Mouse (Mus musculus) liver, embryonic 13.5 days (tissue): ENCODE measurements around the gene Gps1. TPM values are rescaled to one million over a fixed set of nuclear protein-coding genes. Genes with fewer than 3 reads are reported as not detected.
"Not testable (repeated sequence)": the region's sequence is repeated elsewhere in the genome, so short reads cannot be mapped to it uniquely, and the experiment has no call there.

Experiments
- ATAC-seq: fragments of 200-750 bp; cut with Nextera tagmentation; 2 replicates; pipeline ENCODE4 v1.8.0; 2017; ENCODE audit warnings: low read depth, mild to moderate bottlenecking, moderate number of reproducible peaks, moderate library complexity
- DNase-seq: peaks from one replicate; pipeline ENCODE4 v3.0.0; 2022
- H3K27ac ChIP-seq: fragments of 300-500 bp; sonication (generic); 2 replicates; pipeline ENCODE4 v1.5.1; 2015; ENCODE audit warnings: moderate library complexity, mild to moderate bottlenecking, inconsistent platforms
- H3K27me3 ChIP-seq: fragments of 300-500 bp; sonication (generic); 2 replicates; pipeline ENCODE4 v1.6.1; 2015; ENCODE audit warnings: mild to moderate bottlenecking, inconsistent platforms
- H3K36me3 ChIP-seq: fragments of 300-500 bp; sonication (generic); 2 replicates; pipeline ENCODE4 v1.6.1; 2015; ENCODE audit warnings: mild to moderate bottlenecking, inconsistent platforms
- H3K4me1 ChIP-seq: fragments of 300-500 bp; sonication (generic); replicated peaks from 2 replicates; pipeline ENCODE4 v1.6.1; 2015; ENCODE audit warnings: inconsistent platforms
- H3K4me2 ChIP-seq: fragments of 300-500 bp; sonication (generic); 2 replicates; pipeline ENCODE4 v1.6.1; 2015; ENCODE audit warnings: inconsistent platforms, mild to moderate bottlenecking, moderate library complexity
- H3K4me3 ChIP-seq: fragments of 300-500 bp; sonication (generic); replicated peaks from 2 replicates; pipeline ENCODE4 v1.5.1; 2015; ENCODE audit warnings: mild to moderate bottlenecking, inconsistent platforms
- H3K9ac ChIP-seq: fragments of 300-500 bp; sonication (generic); 2 replicates; pipeline ENCODE4 v1.6.1; 2015; ENCODE audit warnings: mild to moderate bottlenecking, inconsistent platforms
- H3K9me3 ChIP-seq: fragments of 300-500 bp; sonication (generic); replicated peaks from 2 replicates; pipeline ENCODE4 v1.6.1; 2016; ENCODE audit warnings: inconsistent platforms
- WGBS: fragments of 180-500 bp; shearing (Covaris S2); methylation state at CpG from one replicate; pipeline ENCODE4 v1.1.7; 2015; ENCODE audit not compliant: insufficient replicate concordance; 5-methylcytosine and 5-hydroxymethylcytosine counted together
- polyA plus RNA-seq: library from polyadenylated mRNA; unstranded; fragments of >200 nt; fragmentation: Nextera tagmentation; extraction: Ambion mirVana; gene quantifications from 2 replicates; pipeline ENCODE4 v1.2.1, GENCODE M21; 2015

Gene Gps1
- polyA plus RNA-seq, result 102 and 104 TPM in 2 replicates

DNA sequence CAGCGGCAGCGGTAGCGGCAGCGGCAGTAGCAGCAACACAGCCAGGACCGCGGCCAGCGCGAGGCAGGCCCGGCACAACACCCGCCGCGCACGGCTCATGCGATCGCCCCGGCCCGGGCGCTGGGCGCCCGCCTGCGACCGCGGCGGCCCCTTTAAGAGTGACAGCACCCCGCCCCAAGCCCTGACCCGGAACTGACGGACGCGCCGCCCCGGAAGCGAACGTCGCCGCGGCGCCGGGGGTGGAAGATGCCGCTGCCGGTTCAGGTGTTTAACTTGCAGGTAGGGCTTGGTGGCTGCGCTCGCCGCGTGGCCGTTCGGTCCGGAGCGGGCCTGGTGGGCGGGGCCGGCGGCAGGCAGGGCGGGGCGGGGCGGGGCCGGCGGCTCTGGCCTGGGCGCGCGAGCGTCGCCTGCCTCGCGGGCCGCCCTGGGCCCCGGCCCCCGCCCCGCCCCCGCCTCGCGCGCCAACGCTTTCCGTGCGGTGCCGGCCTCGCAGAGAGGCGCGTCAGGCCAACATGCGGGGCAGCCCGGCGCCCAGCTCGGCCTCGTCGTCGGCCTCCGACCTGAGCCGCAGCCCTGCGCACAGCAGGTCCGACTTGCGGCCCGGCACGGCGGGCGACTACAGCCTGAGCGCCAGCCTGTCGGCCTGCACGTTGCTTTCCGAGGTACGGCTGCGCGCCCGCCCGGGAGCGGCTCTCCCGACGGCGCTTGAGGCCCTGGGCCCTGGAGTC is at the start of gene Gps1, which contains the start of gene Rfng:
TSS of gene Gps1 (plus strand) at position 209 of the 728 bp plus-strand sequence.
TSS of gene Rfng (minus strand) at position 144 of the 728 bp plus-strand sequence.
- peaks cover 53% of the 10 kb centered on the region for H3K36me3 ChIP-seq
- ATAC-seq (peak; percentile 83), DNase-seq (peak; percentile 78)
- H3K27ac ChIP-seq, result peak within 1 kb of the TSS; percentile 84
- H3K9me3 ChIP-seq, result no peaks in the 10 kb centered on the region
- WGBS, result under 1% methylated on average over 99 of the region's 107 CpGs
- H3K4me2 ChIP-seq, result peak within 1 kb of the TSS; percentile 99
- no peaks in the 10 kb centered on the region; the same call in 1 of the 2 replicates for H3K27me3 ChIP-seq
- H3K4me1 ChIP-seq, result peaks cover 37% of the 10 kb centered on the region
- H3K4me3 ChIP-seq, result peak within 1 kb of the TSS; percentile 92
- H3K9ac ChIP-seq, result peak within 1 kb of the TSS; percentile 96

DNA sequence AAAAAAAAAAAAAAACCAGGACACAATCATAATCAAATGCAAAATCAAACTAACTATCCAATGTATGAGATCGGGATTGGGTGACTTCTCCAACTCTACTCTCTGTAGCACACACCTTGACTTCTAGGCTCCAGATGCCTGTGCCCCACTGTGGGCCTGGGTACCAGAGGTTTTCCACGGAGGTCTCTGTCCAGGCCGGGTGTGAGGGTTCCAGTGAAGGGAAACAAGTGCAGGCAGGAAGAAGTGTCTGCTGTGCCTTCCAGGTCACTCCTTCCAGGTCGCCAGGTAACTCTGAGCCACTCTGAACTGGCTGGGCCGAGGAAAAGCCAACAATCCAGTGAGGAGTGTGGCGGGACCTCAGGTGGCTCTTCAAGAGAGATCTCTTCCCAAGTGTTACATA is 47.6 kb upstream of the Gps1 start:
- peaks cover 12% of the 10 kb centered on the region for H3K27me3 ChIP-seq
- no peaks in the 10 kb centered on the region for H3K36me3 ChIP-seq
- H3K27ac ChIP-seq, result no peak overlapping the region
- no peaks in the 10 kb centered on the region for H3K4me1 ChIP-seq
- WGBS, result 51% methylated on average over 6 of the region's 6 CpGs
- no peak overlapping the region for H3K9ac ChIP-seq
- H3K9me3 ChIP-seq, result no peaks in the 10 kb centered on the region
- ATAC-seq (no peak), DNase-seq (no peak)
- H3K4me2 ChIP-seq, result no peak overlapping the region
- H3K4me3 ChIP-seq, result no peak overlapping the region

GRCm38 (mm10) chr11:120740981-120741380 is 43.1 kb upstream of the Gps1 start:
- 75% methylated on average over 5 of the region's 5 CpGs for WGBS
- ATAC-seq (no peak), DNase-seq (no peak)

GRCm38 (mm10) chr11:120744121-120744701 is 39.9 kb upstream of the Gps1 start:
- H3K9ac ChIP-seq, result no peak overlapping the region
- no peaks in the 10 kb centered on the region for H3K36me3 ChIP-seq
- H3K27ac ChIP-seq, result no peak overlapping the region
- no peak for ATAC-seq
- H3K27me3 ChIP-seq, result peaks cover 3% of the 10 kb centered on the region; the same call in 1 of the 2 replicates
- no peak overlapping the region for H3K4me3 ChIP-seq
- no peak for DNase-seq
- H3K9me3 ChIP-seq, result no peaks in the 10 kb centered on the region
- H3K4me1 ChIP-seq, result no peaks in the 10 kb centered on the region
- no peak overlapping the region for H3K4me2 ChIP-seq
- WGBS, result 58% methylated on average over 7 of the region's 7 CpGs

More at GRCm38 (mm10) chr11:120740981-120741380, 43.1 kb upstream of the Gps1 start:
- H3K9me3 ChIP-seq, result no peaks in the 10 kb centered on the region
- no peak overlapping the region for H3K9ac ChIP-seq
- H3K27ac ChIP-seq, result no peak overlapping the region
- no peak overlapping the region for H3K4me2 ChIP-seq
- no peaks in the 10 kb centered on the region for H3K4me1 ChIP-seq
- no peak overlapping the region for H3K4me3 ChIP-seq
- H3K27me3 ChIP-seq, result peaks cover 3% of the 10 kb centered on the region; the same call in 1 of the 2 replicates
- no peaks in the 10 kb centered on the region for H3K36me3 ChIP-seq

GRCm38 (mm10) chr11:120747974-120748373 is 36.1 kb upstream of the Gps1 start:
- H3K4me2 ChIP-seq, result no peak overlapping the region
- H3K27me3 ChIP-seq, result no peaks in the 10 kb centered on the region
- no peaks in the 10 kb centered on the region for H3K4me1 ChIP-seq
- no peak overlapping the region for H3K9ac ChIP-seq
- H3K4me3 ChIP-seq, result no peak overlapping the region
- 52% methylated on average over 4 of the region's 4 CpGs for WGBS
- no peaks in the 10 kb centered on the region for H3K36me3 ChIP-seq
- H3K9me3 ChIP-seq, result no peaks in the 10 kb centered on the region
- ATAC-seq, result no peak
- no peak overlapping the region for H3K27ac ChIP-seq
- no peak for DNase-seq

- H3K27me3 ChIP-seq, result no peaks in the 10 kb centered on the region
- WGBS, result 50% methylated on average over 8 of the region's 8 CpGs
- H3K9ac ChIP-seq, result no peak overlapping the region
- H3K27ac ChIP-seq, result no peak overlapping the region
- DNase-seq (peak; percentile 20), ATAC-seq (no peak)
- H3K4me3 ChIP-seq, result no peak overlapping the region
- no peak overlapping the region for H3K4me2 ChIP-seq
- H3K9me3 ChIP-seq, result no peaks in the 10 kb centered on the region
- H3K36me3 ChIP-seq, result no peaks in the 10 kb centered on the region
- H3K4me1 ChIP-seq, result no peaks in the 10 kb centered on the region
Measured at GRCm38 (mm10) chr11:120749430-120749829, 34.6 kb upstream of the Gps1 start.

DNA sequence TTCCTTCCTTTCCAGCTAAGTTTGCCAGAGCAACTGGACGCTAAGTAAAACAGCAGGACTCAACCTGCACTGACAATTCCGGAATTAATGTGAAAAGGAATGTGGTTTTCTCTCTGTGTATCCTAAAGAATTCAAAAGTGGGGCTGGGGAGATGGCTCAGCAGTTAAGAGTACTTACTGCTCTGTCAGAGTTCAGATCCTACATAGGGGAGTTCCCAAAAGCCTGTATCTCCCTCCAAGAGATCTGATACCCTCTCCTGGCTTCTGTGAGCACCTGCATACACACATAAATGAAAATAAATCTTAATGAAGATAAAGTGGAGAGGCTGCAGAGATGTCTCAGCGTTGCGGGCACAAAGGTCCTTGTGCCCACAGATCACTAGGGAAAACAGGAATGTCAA is 32.5 kb upstream of the Gps1 start:
- Histone ChIP-seq H3K27ac (no peak overlapping the region), H3K4me2 (no peak overlapping the region), H3K4me1 (no peaks in the 10 kb centered on the region), H3K36me3 (no peaks in the 10 kb centered on the region), H3K9ac (no peak overlapping the region), H3K27me3 (no peaks in the 10 kb centered on the region), H3K4me3 (no peak overlapping the region), H3K9me3 (no peaks in the 10 kb centered on the region)
- no peak for DNase-seq
- 62% methylated on average over 4 of the region's 4 CpGs for WGBS
- no peak for ATAC-seq

DNA sequence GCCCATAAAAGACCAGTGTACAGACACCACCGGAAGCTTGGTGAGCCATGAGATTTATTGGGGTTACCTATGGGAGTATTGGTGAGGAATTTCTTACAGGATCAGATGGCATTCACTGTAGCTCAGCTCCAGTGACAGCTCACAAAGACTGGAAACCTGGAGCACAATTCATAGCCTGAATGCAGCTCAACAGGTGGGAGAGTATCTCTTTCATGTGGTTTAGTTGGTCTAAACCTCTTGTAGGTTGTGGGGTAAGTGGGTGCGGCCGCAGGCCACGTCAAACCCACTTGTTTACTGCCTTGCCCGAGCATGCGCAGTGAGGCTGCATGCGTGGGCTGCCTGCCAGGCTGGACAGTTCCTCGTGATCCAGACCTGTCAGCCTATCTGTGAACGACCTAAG is 23.8 kb upstream of the Gps1 start:
- peaks cover 31% of the 10 kb centered on the region for H3K9me3 ChIP-seq
- H3K4me2 ChIP-seq, result no peak overlapping the region
- peaks cover 27% of the 10 kb centered on the region for H3K27me3 ChIP-seq
- no peak for ATAC-seq
- H3K9ac ChIP-seq, result no peak overlapping the region
- 79% methylated on average over 9 of the region's 9 CpGs for WGBS
- no peak overlapping the region for H3K27ac ChIP-seq
- H3K4me3 ChIP-seq, result no peak overlapping the region
- no peaks in the 10 kb centered on the region for H3K36me3 ChIP-seq
- no peak for DNase-seq
- no peaks in the 10 kb centered on the region for H3K4me1 ChIP-seq

DNA sequence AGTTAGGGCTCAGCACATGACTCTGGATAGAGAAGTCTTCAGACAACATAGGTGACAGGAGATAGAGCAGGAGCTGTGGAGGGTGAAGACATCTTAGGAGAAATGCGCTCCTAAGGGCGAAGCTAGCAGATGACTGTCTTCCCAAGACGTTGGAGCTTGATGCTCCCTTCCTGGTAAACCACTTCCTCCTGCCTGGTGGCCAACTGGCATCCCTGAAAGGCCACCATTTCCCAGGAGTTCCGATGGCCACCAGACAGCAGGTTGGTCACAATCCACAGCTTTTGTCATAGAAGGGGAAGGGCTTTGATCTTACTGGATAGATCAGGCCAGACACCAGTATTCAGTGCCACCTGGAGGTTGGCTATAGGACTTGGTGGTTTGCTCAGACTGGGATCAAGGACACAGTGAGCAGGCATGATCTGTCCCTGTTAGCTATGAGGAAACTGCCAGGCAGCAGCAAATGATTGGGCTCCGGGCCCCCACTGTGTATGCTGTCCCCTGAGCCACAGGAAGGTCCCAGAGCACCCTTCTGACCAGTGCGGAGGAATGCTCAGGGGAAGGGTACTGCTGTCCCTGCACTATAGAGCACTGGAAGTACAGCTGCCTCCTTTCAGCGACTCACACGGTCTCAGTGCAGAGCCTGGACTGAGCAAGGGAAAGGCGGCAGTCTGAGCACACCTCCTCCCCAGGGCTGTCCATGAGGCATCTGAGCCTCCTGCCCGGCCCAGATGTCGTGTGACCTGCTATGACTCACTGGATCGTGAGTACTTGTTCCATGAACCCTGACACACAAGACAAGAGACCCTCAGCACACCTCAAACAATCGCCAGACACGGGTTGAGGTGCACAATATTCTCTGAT is 22.0 kb upstream of the Gps1 start:
- H3K4me1 ChIP-seq, result no peaks in the 10 kb centered on the region
- H3K9ac ChIP-seq, result no peak overlapping the region

DNA sequence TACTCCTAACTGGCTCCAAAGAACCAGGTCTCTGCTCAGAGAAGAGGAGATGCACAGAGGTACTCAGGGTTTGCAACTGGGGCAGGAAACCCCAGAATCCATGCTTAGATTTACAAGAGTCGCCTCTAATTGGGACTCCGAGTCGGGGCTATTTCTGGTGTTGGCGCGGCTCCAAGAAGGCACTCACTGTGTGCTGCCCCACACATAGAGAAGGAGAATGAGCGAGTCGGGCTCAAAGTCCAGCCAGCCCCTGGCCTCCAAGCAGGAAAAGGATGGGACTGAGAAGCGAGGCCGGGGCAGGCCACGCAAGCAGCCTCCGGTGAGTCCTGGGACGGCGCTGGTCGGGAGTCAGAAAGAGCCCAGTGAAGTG is 21.4 kb upstream of the Gps1 start, which contains the start of gene Hmga1b:
TSS of gene Hmga1b (plus strand) at position 123 of the 370 bp plus-strand sequence.
- H3K4me2 ChIP-seq, result not testable (repeated sequence)

More for the DNA sequence above, 22.0 kb upstream of the Gps1 start:
- Histone ChIP-seq H3K4me2 (no peak overlapping the region), H3K27ac (no peak overlapping the region), H3K9me3 (peaks cover 27% of the 10 kb centered on the region), H3K27me3 (peaks cover 30% of the 10 kb centered on the region), H3K4me3 (no peak overlapping the region), H3K36me3 (no peaks in the 10 kb centered on the region)
- ATAC-seq (no peak), DNase-seq (no peak)
- WGBS, result 53% methylated on average over 14 of the region's 14 CpGs

More for the DNA sequence above, 21.4 kb upstream of the Gps1 start, which contains the start of gene Hmga1b:
- H3K36me3 ChIP-seq, DNase-seq, H3K9ac ChIP-seq, ATAC-seq, H3K4me3 ChIP-seq, H3K27ac ChIP-seq, H3K4me1 ChIP-seq: not testable (repeated sequence)
- WGBS, result 20% methylated on average over 14 of the region's 14 CpGs
- Histone ChIP-seq H3K27me3 (peaks cover 30% of the 10 kb centered on the region), H3K9me3 (peaks cover 21% of the 10 kb centered on the region)
